Mouse (Mus musculus) midbrain, embryonic 11.5 days (tissue): ENCODE data around the gene Ctbs. TPM values are rescaled to one million over a fixed set of nuclear protein-coding genes. Genes with fewer than 3 reads are reported as not detected.
"Not testable (repeated sequence)": the region's sequence is repeated elsewhere in the genome, so short reads cannot be mapped to it uniquely, and the experiment has no call there.

ENCODE experiments used
- ATAC-seq: fragments of 200-750 bp; cut with Nextera tagmentation; 2 replicates; pipeline ENCODE4 v1.8.0; 2017; ENCODE audit warnings: moderate TSS enrichment, moderate library complexity; ENCODE audit not compliant: low FRiP score
- DNase-seq: peaks from one replicate; pipeline ENCODE4 v3.0.0; 2015; ENCODE audit warnings: low spot score; ENCODE audit errors: missing footprints
- H3K27ac ChIP-seq: fragments of 300-500 bp; sonication (generic); 2 replicates; pipeline ENCODE4 v1.5.1; 2014; ENCODE audit warnings: low read depth, low read length
- H3K27me3 ChIP-seq: fragments of 300-500 bp; sonication (generic); 2 replicates; pipeline ENCODE4 v1.6.1; 2014; ENCODE audit warnings: mild to moderate bottlenecking, low read length, moderate library complexity, mixed read lengths; ENCODE audit not compliant: control insufficient read depth, insufficient read depth
- H3K36me3 ChIP-seq: fragments of 300-500 bp; sonication (generic); 2 replicates; pipeline ENCODE4 v1.6.1; 2014; ENCODE audit warnings: mild to moderate bottlenecking, low read length, moderate library complexity, mixed read lengths; ENCODE audit not compliant: control insufficient read depth, insufficient read depth
- H3K4me1 ChIP-seq: fragments of 300-500 bp; sonication (generic); 2 replicates; pipeline ENCODE4 v1.6.1; 2014; ENCODE audit warnings: low read length; ENCODE audit not compliant: control insufficient read depth, insufficient read depth
- H3K4me2 ChIP-seq: fragments of 300-500 bp; sonication (generic); 2 replicates; pipeline ENCODE4 v1.6.1; 2014; ENCODE audit warnings: mild to moderate bottlenecking, moderate library complexity
- H3K4me3 ChIP-seq: fragments of 300-500 bp; sonication (generic); 2 replicates; pipeline ENCODE4 v1.5.1; 2014; ENCODE audit warnings: low read depth, low read length
- H3K9ac ChIP-seq: fragments of 300-500 bp; sonication (generic); 2 replicates; pipeline ENCODE4 v1.6.1; 2014; ENCODE audit warnings: low read length
- H3K9me3 ChIP-seq: fragments of 300-500 bp; sonication (generic); 2 replicates; pipeline ENCODE4 v1.6.1; 2016; ENCODE audit warnings: low read length; ENCODE audit not compliant: control insufficient read depth
- WGBS: fragments of 180-500 bp; shearing (Covaris S2); extraction: QIAGEN DNeasy Blood & Tissue Kit; methylation state at CpG from one replicate; pipeline ENCODE4 v1.1.7; 2014; 5-methylcytosine and 5-hydroxymethylcytosine counted together
- polyA plus RNA-seq: library from polyadenylated mRNA; unstranded; fragments of >200 nt; fragmentation: Nextera tagmentation; extraction: Ambion mirVana; gene quantifications from 2 replicates; pipeline ENCODE4 v1.2.1, GENCODE M21; 2014

Gene Ctbs
- polyA plus RNA-seq, 1 experiment from 2014 or later, result 5.8 TPM

DNA sequence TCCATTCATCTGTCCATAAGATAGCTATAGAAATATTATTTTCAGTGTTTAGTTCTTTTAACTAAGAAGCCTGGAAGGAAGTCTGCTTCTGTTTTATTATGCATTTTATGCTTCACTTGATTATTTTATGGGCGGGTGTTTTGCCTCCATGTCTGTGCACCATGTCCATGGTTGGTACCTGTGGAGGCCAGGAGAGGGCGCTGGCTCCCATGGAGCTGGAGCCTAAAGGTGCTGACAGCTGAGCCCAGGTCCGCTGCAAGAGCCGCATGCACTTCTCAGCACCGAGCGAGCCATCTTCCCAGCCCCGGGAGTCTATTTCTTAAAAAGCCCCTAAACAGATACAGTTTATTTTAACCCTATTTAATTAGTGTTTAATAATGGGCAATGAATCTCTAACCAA is 25.9 kb upstream of the Ctbs start:
- DNase-seq, result no peak
- 82% methylated on average over 7 of the region's 7 CpGs for WGBS
- H3K4me2 ChIP-seq, result no peak overlapping the region
- no peaks in the 10 kb centered on the region for H3K9me3 ChIP-seq
- H3K27me3 ChIP-seq, result no peaks in the 10 kb centered on the region
- no peak overlapping the region for H3K9ac ChIP-seq
- no peak for ATAC-seq
- H3K4me1 ChIP-seq, result no peaks in the 10 kb centered on the region
- H3K36me3 ChIP-seq, result peaks cover 13% of the 10 kb centered on the region
- no peak overlapping the region for H3K27ac ChIP-seq
- H3K4me3 ChIP-seq, result no peak overlapping the region

GRCm38 (mm10) chr3:146424306-146424900 is 25.2 kb upstream of the Ctbs start:
- DNase-seq, result peak; percentile 86
- Histone ChIP-seq H3K9me3 (no peaks in the 10 kb centered on the region), H3K27me3 (no peaks in the 10 kb centered on the region), H3K4me2 (no peak overlapping the region), H3K27ac (no peak overlapping the region), H3K36me3 (peaks cover 14% of the 10 kb centered on the region), H3K4me3 (no peak overlapping the region), H3K9ac (no peak overlapping the region), H3K4me1 (no peaks in the 10 kb centered on the region)
- peak; percentile 15 for ATAC-seq
- WGBS, result 82% methylated on average over 7 of the region's 7 CpGs

GRCm38 (mm10) chr3:146425902-146426301 is 23.7 kb upstream of the Ctbs start:
- no peak overlapping the region for H3K4me3 ChIP-seq
- ATAC-seq (0 out of 2 replicates have a peak, but pooled peaks have one; percentile 31), DNase-seq (no peak)
- H3K27ac ChIP-seq, result no peak overlapping the region
- H3K4me2 ChIP-seq, result no peak overlapping the region
- WGBS, result 88% methylated on average over 7 of the region's 7 CpGs
- H3K9ac ChIP-seq, result no peak overlapping the region
- H3K27me3 ChIP-seq, result no peaks in the 10 kb centered on the region
- H3K4me1 ChIP-seq, result no peaks in the 10 kb centered on the region
- no peaks in the 10 kb centered on the region for H3K9me3 ChIP-seq
- peaks cover 11% of the 10 kb centered on the region for H3K36me3 ChIP-seq

DNA sequence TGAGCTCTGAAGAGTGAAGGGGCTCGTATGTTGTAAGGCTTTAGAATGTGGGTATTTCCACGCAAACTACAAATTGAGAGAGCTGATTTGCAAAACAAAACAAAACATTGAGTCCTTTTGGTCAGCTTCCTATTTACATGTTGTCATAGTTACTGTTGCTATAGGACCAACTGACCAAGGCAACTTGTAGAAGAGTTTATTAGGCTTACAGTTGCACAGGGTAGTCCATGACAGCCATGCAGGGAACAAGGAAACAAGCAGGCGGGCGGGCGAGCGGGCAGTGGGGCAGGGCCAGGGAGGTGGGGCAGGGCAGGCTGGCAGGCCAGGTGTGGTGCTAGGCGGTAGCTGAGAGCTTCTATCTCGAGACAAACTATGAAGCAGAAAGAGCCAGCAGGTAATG is 23.1 kb upstream of the Ctbs start:
- Histone ChIP-seq H3K9me3 (no peaks in the 10 kb centered on the region), H3K4me3 (no peak overlapping the region), H3K36me3 (peaks cover 17% of the 10 kb centered on the region), H3K4me2 (no peak overlapping the region), H3K27me3 (no peaks in the 10 kb centered on the region), H3K27ac (no peak overlapping the region), H3K4me1 (no peaks in the 10 kb centered on the region), H3K9ac (no peak overlapping the region)
- DNase-seq (no peak), ATAC-seq (peak; percentile 54; the same call in 1 of the 2 replicates)
- WGBS, result 85% methylated on average over 8 of the region's 8 CpGs

- DNase-seq, H3K4me3 ChIP-seq, H3K27me3 ChIP-seq, H3K4me1 ChIP-seq, H3K27ac ChIP-seq, H3K9ac ChIP-seq, ATAC-seq, H3K4me2 ChIP-seq, H3K9me3 ChIP-seq: not testable (repeated sequence)
- H3K36me3 ChIP-seq, result peaks cover 16% of the 10 kb centered on the region
- WGBS, result 93% methylated on average over 10 of the region's 11 CpGs
Observed at GRCm38 (mm10) chr3:146433063-146433462, 16.5 kb upstream of the Ctbs start.

- Histone ChIP-seq H3K4me2 (no peak overlapping the region), H3K4me3 (no peak overlapping the region), H3K9me3 (no peaks in the 10 kb centered on the region), H3K27me3 (no peaks in the 10 kb centered on the region), H3K4me1 (no peaks in the 10 kb centered on the region), H3K9ac (no peak overlapping the region), H3K27ac (no peak overlapping the region), H3K36me3 (peaks cover 16% of the 10 kb centered on the region)
- WGBS, result 92% methylated on average over 14 of the region's 14 CpGs
- DNase-seq (no peak), ATAC-seq (no peak)
Observed at GRCm38 (mm10) chr3:146433681-146434350, 15.8 kb upstream of the Ctbs start.

DNA sequence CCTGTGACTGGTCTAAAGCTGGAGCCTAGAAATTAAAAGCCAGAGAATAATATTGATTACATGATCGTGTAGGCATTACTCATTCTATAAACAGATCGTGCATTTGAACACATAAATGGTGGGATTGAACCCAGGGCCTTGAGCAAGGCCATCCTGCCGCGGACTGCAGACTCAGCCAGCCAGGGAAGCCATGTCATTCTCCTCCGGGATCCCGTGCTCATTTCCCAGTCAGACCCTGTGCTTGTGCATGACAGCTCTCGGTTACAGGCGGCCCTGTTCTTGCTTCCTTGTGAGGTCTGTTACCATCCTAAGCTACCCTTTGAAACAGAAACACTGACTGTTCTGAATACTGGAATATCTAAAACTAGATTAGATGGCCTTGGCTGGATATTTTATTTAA is 14.9 kb upstream of the Ctbs start:
- no peak overlapping the region for H3K27ac ChIP-seq
- no peak overlapping the region for H3K9ac ChIP-seq
- no peaks in the 10 kb centered on the region for H3K4me1 ChIP-seq
- peaks cover 13% of the 10 kb centered on the region for H3K36me3 ChIP-seq
- H3K4me2 ChIP-seq, result no peak overlapping the region
- WGBS, result 91% methylated on average over 8 of the region's 8 CpGs
- no peak for DNase-seq
- no peaks in the 10 kb centered on the region for H3K27me3 ChIP-seq
- no peak for ATAC-seq
- H3K4me3 ChIP-seq, result no peak overlapping the region
- H3K9me3 ChIP-seq, result no peaks in the 10 kb centered on the region

DNA sequence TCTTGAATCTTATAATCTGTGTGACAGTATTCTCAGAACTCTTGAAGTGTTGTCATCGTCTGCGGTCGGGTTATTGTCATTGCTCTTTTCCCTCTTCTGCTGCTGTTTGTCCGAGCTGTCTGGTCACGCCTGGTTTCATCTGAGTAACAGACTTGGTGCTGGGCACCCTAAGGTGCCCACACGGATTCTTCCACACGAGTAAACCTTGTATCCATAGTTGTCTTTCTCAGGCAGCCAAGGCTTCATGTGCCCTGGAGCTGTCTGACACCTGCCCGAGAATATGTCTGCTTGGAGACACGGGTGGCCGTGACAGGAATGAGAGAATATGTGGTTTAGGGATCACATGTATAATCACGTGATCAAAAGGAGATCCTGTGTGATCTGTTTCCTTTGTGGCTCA is 14.1 kb upstream of the Ctbs start:
- ATAC-seq, result no peak

GRCm38 (mm10) chr3:146436114-146436513 is 13.5 kb upstream of the Ctbs start:
- DNase-seq (no peak), ATAC-seq (no peak)
- WGBS, result 93% methylated on average over 8 of the region's 8 CpGs
- no peak overlapping the region for H3K9ac ChIP-seq
- no peak overlapping the region for H3K4me2 ChIP-seq
- H3K4me1 ChIP-seq, result no peaks in the 10 kb centered on the region
- peaks cover 14% of the 10 kb centered on the region for H3K36me3 ChIP-seq
- H3K27ac ChIP-seq, result no peak overlapping the region
- no peaks in the 10 kb centered on the region for H3K27me3 ChIP-seq
- H3K9me3 ChIP-seq, result no peaks in the 10 kb centered on the region
- H3K4me3 ChIP-seq, result no peak overlapping the region

More for the DNA sequence above, 14.1 kb upstream of the Ctbs start:
- H3K4me1 ChIP-seq, result no peaks in the 10 kb centered on the region
- H3K4me2 ChIP-seq, result no peak overlapping the region
- 89% methylated on average over 11 of the region's 11 CpGs for WGBS
- H3K4me3 ChIP-seq, result no peak overlapping the region
- H3K9ac ChIP-seq, result no peak overlapping the region
- H3K27ac ChIP-seq, result no peak overlapping the region
- DNase-seq, result no peak
- peaks cover 15% of the 10 kb centered on the region for H3K36me3 ChIP-seq
- no peaks in the 10 kb centered on the region for H3K27me3 ChIP-seq
- H3K9me3 ChIP-seq, result no peaks in the 10 kb centered on the region
